Mouse (Mus musculus): ENCODE measurements around the gene Krt31. TPM values are rescaled to one million over a fixed set of nuclear protein-coding genes. Genes with fewer than 3 reads are reported as not detected.

Krt31 gene
- polyA plus RNA-seq, 1 experiment from 2014 or later, result not detected

DNA sequence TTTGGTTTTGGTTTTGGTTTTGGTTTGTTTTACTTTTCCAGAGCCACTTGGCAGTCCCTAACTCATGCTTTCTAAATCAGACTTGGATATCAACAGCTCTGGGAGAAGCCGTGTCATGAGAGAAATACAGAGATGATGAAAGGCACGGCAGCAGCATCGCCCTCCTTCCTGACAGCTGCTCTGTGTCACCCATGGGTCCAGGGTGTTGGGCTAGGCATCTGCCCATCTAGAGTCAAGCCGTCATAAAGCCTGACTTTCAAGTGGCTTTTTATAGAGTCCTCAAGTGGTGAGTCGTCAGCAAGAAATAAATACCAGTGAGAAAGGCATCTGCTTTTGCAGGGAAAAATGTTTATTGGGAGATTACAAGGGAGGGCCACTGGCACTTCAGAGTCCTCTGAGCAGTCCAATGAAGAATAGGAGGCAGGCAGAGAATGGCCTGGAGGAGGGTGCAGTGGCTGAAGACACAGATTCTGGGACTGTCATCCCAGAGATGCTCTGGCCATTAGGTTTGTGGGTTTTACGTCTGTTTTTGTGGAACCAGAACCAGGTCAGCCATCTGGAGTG is 4.0 kb downstream of the Krt31 start:
- Histone ChIP-seq H3K27ac (replicated peaks) (no peak overlapping the region), H3K36me3 (no peaks in the 10 kb centered on the region), H3K4me3 (no peak overlapping the region), H3K27me3 (ENCODE audit: low read depth, poor library complexity, severe bottlenecking) (no peaks in the 10 kb centered on the region), H3K9me3 (replicated peaks) (no peaks in the 10 kb centered on the region), H3K4me1 (no peaks in the 10 kb centered on the region)
- DNase-seq (ENCODE audit: low spot score), result no peak
- 93% methylated on average over 6 of the region's 6 CpGs for WGBS

DNA sequence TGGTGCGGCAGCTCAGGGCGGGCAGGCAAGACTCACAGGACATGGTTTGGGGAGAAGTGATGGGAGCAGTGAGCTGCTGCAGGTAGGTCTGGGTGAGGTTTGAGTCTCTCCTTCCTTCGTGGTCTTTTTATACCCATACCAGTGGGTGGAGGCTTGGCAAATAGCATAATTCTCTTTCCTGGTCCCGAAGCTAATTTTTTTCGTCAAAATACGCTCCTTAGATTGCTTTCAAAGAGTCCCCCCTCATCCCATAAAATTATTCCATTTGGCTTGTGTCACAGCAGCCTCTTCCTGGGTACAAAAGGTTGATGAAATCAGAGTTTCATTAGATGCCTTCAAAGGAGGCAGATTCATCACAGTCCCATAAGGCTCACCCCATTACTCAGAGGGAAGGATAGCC is 8.9 kb downstream of the Krt31 start, which contains the start of gene Krt34:
Krt34 (minus strand) TSS at position 101 of the 400 bp plus-strand sequence.
- Histone ChIP-seq H3K36me3 (no peaks in the 10 kb centered on the region), H3K4me1 (no peaks in the 10 kb centered on the region), H3K27ac (replicated peaks) (no peak within 1 kb of the TSS), H3K27me3 (ENCODE audit: low read depth, poor library complexity, severe bottlenecking) (no peaks in the 10 kb centered on the region), H3K4me3 (no peak within 1 kb of the TSS), H3K9me3 (replicated peaks) (no peaks in the 10 kb centered on the region)
- WGBS, result 87% methylated on average over 6 of the region's 6 CpGs
- no peak for DNase-seq (ENCODE audit: low spot score)

DNA sequence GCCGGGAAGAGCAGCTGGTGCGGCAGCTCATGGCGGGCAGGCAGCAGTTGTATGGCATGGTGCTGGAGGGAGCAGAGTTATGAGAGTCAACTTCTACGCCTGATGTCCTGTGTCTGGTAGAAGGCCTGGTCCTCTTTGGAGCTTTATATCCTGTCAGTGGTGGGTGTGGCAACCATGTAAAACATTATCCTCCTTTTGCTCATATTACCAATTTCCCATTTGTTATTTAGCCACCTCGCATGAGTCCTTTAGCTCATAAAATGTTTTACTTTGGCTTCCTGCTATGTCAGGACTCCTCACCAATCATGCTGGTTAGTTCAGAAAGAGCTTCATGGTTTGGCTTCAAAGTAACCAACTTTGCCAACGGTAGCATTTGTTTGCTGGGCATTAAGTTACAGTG is 20.6 kb downstream of the Krt31 start, which contains the start of gene Krt33b:
Krt33b (minus strand) TSS at position 101 of the 400 bp plus-strand sequence.
- DNase-seq (ENCODE audit: low spot score), result no peak
- WGBS, result 86% methylated on average over 6 of the region's 6 CpGs
- no peak within 1 kb of the TSS for H3K4me3 ChIP-seq
- H3K4me1 ChIP-seq, result peaks cover 3% of the 10 kb centered on the region; the same call in 1 of the 2 replicates
- no peaks in the 10 kb centered on the region for H3K36me3 ChIP-seq
- H3K27me3 ChIP-seq (ENCODE audit: low read depth, poor library complexity, severe bottlenecking), result no peaks in the 10 kb centered on the region
- H3K9me3 ChIP-seq (replicated peaks), result no peaks in the 10 kb centered on the region
- H3K27ac ChIP-seq (replicated peaks), result no peak within 1 kb of the TSS

DNA sequence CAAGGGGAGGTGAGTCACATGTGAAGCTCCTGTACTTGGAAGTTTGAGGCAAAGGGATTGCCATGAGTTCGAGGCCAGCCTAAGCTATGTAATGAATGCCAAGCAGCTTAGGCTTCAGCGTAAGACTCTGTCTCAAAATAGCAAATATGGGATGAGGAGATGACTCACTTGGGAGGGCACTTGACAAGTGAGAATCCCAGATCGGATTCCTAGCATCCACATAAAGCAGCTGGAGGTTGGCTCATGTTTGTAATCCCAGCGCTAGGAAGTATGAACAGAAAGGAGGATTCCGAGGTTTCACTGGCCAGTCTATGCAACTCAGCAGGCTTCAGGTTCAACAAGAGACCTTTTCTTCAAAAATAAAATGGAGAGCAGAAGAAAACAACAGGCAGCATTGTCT is 28.9 kb downstream of the Krt31 start:
- Histone ChIP-seq H3K9me3 (replicated peaks) (no peaks in the 10 kb centered on the region), H3K4me3 (no peak overlapping the region), H3K27ac (replicated peaks) (no peak overlapping the region), H3K36me3 (no peaks in the 10 kb centered on the region), H3K27me3 (ENCODE audit: low read depth, poor library complexity, severe bottlenecking) (no peaks in the 10 kb centered on the region), H3K4me1 (peaks cover 3% of the 10 kb centered on the region; the same call in 1 of the 2 replicates)
- DNase-seq (ENCODE audit: low spot score), result no peak
- WGBS, result 85% methylated on average over 5 of the region's 5 CpGs

DNA sequence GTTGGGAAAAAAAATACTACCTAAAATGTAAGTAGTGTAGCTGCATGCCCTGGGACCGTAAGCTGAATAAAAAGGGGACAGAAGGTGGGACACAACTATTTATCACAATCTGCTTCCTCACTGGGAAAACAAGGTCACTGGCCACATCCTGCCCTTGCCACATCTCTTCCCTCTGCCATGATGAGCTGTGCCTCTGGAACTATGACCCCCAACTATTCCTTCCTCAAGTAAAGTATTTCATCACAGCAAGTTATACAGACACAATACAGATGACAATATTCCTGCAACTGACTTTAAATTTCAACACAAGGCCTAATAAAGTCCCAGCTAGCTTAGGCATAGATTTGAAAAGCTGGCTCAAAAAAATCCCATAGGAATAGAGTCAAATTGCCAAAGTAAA is 30.9 kb downstream of the Krt31 start:
- H3K36me3 ChIP-seq, result no peaks in the 10 kb centered on the region
- no peaks in the 10 kb centered on the region for H3K4me1 ChIP-seq
- no peak overlapping the region for H3K27ac ChIP-seq (replicated peaks)
- no peaks in the 10 kb centered on the region for H3K27me3 ChIP-seq (ENCODE audit: low read depth, poor library complexity, severe bottlenecking)
- DNase-seq (ENCODE audit: low spot score), result no peak
- WGBS, result 87% methylated on average over 1 of the region's 1 CpGs
- H3K4me3 ChIP-seq, result no peak overlapping the region
- H3K9me3 ChIP-seq (replicated peaks), result no peaks in the 10 kb centered on the region

DNA sequence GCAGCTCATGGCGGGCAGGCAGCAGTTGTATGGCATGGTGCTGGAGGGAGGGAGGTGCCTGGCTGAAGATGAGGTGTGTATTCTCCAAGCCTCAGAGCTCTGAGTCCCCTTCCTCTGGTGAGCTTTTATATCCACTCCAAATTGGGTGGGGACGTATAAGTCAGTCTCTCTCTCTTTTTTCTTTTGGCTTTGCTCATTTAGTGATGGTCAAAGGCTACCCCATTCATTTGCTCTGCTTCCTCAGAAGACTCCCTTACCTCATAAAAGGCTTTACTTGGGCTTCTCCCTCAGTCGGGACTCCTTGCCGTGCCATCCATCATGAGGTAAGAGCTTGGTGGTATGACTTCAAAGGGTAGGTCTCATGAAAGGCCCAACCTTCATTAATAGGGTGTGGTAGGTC is 34.2 kb downstream of the Krt31 start, which contains the start of gene Krt33a:
Krt33a (minus strand) TSS at position 101 of the 400 bp plus-strand sequence.
- no peaks in the 10 kb centered on the region for H3K27me3 ChIP-seq (ENCODE audit: low read depth, poor library complexity, severe bottlenecking)
- H3K9me3 ChIP-seq (replicated peaks), result no peaks in the 10 kb centered on the region

DNA sequence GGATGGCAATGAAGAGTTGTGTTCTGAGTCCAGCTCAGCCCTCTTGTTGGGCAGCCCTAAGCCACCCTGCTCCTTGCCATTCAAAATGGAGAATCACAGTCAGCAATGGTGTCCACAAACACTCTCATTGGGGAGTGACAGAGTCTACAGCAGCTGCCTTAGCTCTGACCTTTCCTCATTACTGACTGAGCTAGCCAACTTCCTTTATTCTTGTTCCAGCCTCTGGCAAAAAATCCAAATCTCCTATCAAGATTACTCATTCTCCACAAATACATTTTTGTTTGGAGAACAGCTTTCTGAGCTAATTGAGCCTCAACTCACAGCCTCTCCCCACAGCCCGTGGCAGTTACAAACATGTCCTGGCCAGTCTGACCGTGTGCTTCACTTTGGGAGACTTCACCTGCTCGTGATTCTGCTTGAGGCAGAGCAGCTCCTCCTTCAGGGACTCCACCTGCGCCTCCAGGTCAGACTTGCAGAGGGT is 36.6 kb downstream of the Krt31 start:
- DNase-seq (ENCODE audit: low spot score), result no peak
- Histone ChIP-seq H3K4me3 (no peak overlapping the region), H3K4me1 (no peaks in the 10 kb centered on the region), H3K27ac (replicated peaks) (no peak overlapping the region), H3K36me3 (no peaks in the 10 kb centered on the region), H3K27me3 (ENCODE audit: low read depth, poor library complexity, severe bottlenecking) (no peaks in the 10 kb centered on the region), H3K9me3 (replicated peaks) (no peaks in the 10 kb centered on the region)
- WGBS, result 80% methylated on average over 4 of the region's 4 CpGs

More for the DNA sequence above, 34.2 kb downstream of the Krt31 start, which contains the start of gene Krt33a:
- WGBS, result 90% methylated on average over 4 of the region's 4 CpGs
- H3K27ac ChIP-seq (replicated peaks), result no peak within 1 kb of the TSS
- H3K4me1 ChIP-seq, result no peaks in the 10 kb centered on the region
- no peak for DNase-seq (ENCODE audit: low spot score)
- H3K4me3 ChIP-seq, result no peak within 1 kb of the TSS
- H3K36me3 ChIP-seq, result no peaks in the 10 kb centered on the region

DNA sequence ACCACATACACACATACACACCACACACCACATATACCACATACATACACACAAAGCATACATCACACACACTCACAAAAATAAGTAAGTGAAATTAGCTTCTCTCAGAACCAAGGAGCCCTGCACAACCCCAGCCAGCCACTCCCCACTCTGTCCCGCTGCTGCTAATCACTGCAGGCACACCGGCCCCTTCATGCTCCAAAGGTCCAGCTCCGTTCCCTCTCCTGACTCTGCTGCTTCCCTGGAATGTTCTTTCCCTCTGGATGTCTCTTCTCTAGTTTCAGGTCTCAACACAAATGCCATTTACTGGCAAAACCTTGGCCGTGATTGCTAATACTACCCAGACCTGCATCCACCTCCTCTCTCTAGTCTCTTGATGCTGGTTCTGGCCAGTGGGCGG is 39.7 kb downstream of the Krt31 start:
- Histone ChIP-seq H3K27ac (replicated peaks) (no peak overlapping the region), H3K27me3 (ENCODE audit: low read depth, poor library complexity, severe bottlenecking) (no peaks in the 10 kb centered on the region), H3K36me3 (no peaks in the 10 kb centered on the region), H3K4me3 (no peak overlapping the region), H3K4me1 (no peaks in the 10 kb centered on the region), H3K9me3 (replicated peaks) (no peaks in the 10 kb centered on the region)
- 82% methylated on average over 5 of the region's 5 CpGs for WGBS
- no peak for DNase-seq (ENCODE audit: low spot score)

DNA sequence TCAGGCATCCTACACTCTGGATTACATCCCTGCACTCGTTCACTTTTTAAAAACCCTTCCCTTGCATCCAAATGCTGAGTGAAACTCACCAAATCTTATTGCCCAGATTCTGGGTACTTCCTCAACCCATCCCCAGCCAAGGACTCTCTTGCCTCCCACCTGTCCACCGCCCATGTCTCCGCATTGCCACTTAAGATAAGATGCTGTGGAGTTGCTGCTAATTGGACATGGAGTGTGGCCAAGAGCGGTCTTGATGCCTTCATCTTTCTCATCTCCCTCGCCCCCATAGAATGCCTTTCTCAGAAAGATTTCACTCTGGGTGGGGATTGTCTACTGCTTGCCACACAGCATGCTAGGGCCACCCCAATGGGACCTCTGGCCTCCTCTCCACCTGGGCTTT is 42.0 kb downstream of the Krt31 start:
- Histone ChIP-seq H3K27ac (replicated peaks) (no peak overlapping the region), H3K4me3 (no peak overlapping the region), H3K4me1 (no peaks in the 10 kb centered on the region), H3K27me3 (ENCODE audit: low read depth, poor library complexity, severe bottlenecking) (no peaks in the 10 kb centered on the region), H3K36me3 (no peaks in the 10 kb centered on the region), H3K9me3 (replicated peaks) (no peaks in the 10 kb centered on the region)
- WGBS, result 91% methylated on average over 5 of the region's 5 CpGs
- no peak for DNase-seq (ENCODE audit: low spot score)

DNA sequence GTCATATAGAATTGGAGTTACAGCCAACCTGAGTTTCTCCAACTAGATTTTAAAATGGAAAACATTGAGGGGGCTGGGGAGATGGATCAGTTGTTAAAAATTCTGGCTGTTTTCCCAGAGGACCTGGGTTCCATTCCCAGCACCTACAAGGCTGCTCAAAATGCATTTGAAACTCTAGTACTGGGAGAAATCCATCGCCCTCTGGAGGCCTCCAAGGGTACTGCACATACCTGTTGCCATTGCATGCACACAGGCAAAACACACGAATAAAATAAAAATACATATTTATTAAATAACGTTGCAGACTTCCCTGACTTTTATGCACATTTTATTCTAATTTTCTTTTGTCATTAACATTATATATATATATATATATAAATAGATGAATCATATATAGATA is 43.7 kb downstream of the Krt31 start:
- no peak overlapping the region for H3K4me3 ChIP-seq
- 57% methylated on average over 3 of the region's 3 CpGs for WGBS

DNA sequence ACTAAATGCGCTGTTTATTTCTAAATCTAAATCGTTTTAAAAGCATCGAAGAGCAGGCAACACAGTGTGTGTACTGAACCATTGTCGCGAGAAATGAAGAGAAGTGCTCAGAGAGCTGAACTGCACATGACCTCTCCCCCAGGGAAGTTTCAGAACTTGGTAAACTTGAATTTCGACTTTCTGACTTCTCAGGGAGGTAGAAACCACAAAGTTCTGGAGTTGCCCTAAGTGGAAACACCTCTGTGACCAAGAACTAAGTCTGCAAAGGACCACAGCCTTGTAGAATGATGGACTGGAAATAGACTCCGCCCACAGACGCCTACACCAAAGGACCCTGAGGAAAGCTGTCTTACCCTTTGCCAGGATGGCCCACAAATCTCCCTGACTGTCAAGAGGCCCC is 44.4 kb downstream of the Krt31 start:
- Histone ChIP-seq H3K4me1 (no peaks in the 10 kb centered on the region), H3K9me3 (replicated peaks) (no peaks in the 10 kb centered on the region), H3K4me3 (no peak overlapping the region), H3K27ac (replicated peaks) (no peak overlapping the region), H3K36me3 (no peaks in the 10 kb centered on the region), H3K27me3 (ENCODE audit: low read depth, poor library complexity, severe bottlenecking) (no peaks in the 10 kb centered on the region)
- WGBS, result 92% methylated on average over 8 of the region's 8 CpGs
- no peak for DNase-seq (ENCODE audit: low spot score)

More for the DNA sequence above, 43.7 kb downstream of the Krt31 start:
- Histone ChIP-seq H3K4me1 (no peaks in the 10 kb centered on the region), H3K27me3 (ENCODE audit: low read depth, poor library complexity, severe bottlenecking) (no peaks in the 10 kb centered on the region), H3K27ac (replicated peaks) (no peak overlapping the region), H3K36me3 (no peaks in the 10 kb centered on the region), H3K9me3 (replicated peaks) (no peaks in the 10 kb centered on the region)
- DNase-seq (ENCODE audit: low spot score), result no peak

DNA sequence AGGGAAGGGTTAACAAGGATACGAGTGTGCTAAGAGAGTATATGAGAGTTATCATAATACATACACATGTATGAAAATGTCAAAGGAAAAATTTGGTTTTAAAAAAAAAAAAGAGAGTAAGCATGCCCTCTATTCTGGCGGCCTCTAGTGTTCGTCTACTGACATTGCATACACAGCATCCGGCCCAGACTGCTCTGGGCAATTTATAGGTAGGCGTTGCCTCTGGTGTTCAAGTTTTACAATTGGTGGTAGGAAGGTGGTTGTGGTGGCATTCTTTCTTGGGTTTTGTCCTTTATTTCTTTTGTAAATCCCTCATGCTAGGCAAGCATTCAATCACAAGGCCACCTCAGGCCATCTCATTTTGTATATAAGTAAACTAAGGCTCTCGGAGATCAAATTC is 45.5 kb downstream of the Krt31 start:
- Histone ChIP-seq H3K9me3 (replicated peaks) (no peaks in the 10 kb centered on the region), H3K4me3 (no peak overlapping the region), H3K4me1 (no peaks in the 10 kb centered on the region), H3K27ac (replicated peaks) (no peak overlapping the region), H3K27me3 (ENCODE audit: low read depth, poor library complexity, severe bottlenecking) (no peaks in the 10 kb centered on the region), H3K36me3 (no peaks in the 10 kb centered on the region)
- DNase-seq (ENCODE audit: low spot score), result peak; percentile 30
- 33% methylated on average over 6 of the region's 6 CpGs for WGBS

DNA sequence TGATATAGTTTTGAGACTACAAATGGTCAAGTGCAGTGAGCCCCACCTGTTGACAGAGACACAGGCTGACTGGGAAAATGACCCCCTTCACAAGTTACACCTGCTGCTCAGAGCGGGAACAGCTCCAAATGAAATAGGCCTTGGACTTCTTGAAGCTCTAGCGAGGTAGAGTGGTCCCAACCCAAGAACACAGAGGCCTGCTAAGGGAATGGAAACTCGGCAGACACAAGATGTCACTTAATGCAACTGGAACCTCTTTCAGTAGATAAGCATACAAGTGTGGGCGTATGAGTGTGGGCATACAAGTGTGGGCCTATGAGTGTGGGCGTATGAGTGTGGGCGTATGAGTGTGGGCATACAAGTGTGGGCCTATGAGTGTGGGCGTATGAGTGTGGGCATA is 51.3 kb downstream of the Krt31 start:
- no peaks in the 10 kb centered on the region for H3K4me1 ChIP-seq
- H3K4me3 ChIP-seq, result no peak overlapping the region
- no peak overlapping the region for H3K27ac ChIP-seq (replicated peaks)
- no peaks in the 10 kb centered on the region for H3K36me3 ChIP-seq
- peaks cover 9% of the 10 kb centered on the region for H3K27me3 ChIP-seq (ENCODE audit: low read depth, poor library complexity, severe bottlenecking)
- no peak for DNase-seq (ENCODE audit: low spot score)
- H3K9me3 ChIP-seq (replicated peaks), result no peaks in the 10 kb centered on the region
- WGBS, result 92% methylated on average over 7 of the region's 7 CpGs
